Mouse (Mus musculus): ENCODE results near the gene Vps8. TPM values are rescaled to one million over a fixed set of nuclear protein-coding genes. Genes with fewer than 3 reads are reported as not detected.

The Vps8 gene
- polyA plus RNA-seq, 1 experiment from 2014 or later, result 28.8 TPM

DNA sequence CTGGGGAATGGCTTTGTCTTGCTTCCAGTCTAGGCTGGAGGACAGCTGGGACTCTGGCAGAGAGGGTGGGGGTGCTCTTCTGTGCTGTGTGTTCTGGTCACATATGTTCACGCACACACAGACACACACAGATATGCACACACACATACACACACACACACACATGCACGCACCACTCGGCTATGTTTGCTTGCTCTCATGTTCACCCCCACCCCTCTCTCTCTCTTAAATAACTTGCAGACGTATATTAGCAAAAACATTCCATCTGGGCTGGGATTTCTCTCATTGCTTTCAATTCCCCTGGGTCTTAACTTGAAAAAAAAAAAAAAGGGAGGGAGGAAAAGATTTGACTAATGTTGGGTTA, 45.3 kb upstream of the Vps8 start:
- Histone ChIP-seq H3K36me3 (ENCODE audit: insufficient read depth, low read length) (no peaks in the 10 kb centered on the region), H3K27ac (peak overlapping the region; percentile 63; the same call in 1 of the 2 replicates), H3K4me2 (ENCODE audit: low read length) (no peak overlapping the region), H3K4me1 (replicated peaks; ENCODE audit: insufficient read depth, low read length) (peaks cover 7% of the 10 kb centered on the region; the same call in 1 of the 2 replicates), H3K4me3 (replicated peaks; ENCODE audit: low read depth, low read length) (no peak overlapping the region), H3K9ac (ENCODE audit: low read depth, low read length) (no peak overlapping the region), H3K9me3 (replicated peaks; ENCODE audit: low read length) (no peaks in the 10 kb centered on the region), H3K27me3 (ENCODE audit: insufficient read depth, low read length) (no peaks in the 10 kb centered on the region)
- 0 out of 2 replicates have a peak, but pooled peaks have one; percentile 26 for ATAC-seq (replicated peaks; ENCODE audit: low FRiP score, low read depth)
- 58% methylated on average over 4 of the region's 4 CpGs for WGBS
- DNase-seq (ENCODE audit: low spot score), result peak; percentile 87
- no peak for TF ChIP-seq CTCF (IDR thresholded peaks at IDR 0.05; ENCODE audit: low read depth)

DNA sequence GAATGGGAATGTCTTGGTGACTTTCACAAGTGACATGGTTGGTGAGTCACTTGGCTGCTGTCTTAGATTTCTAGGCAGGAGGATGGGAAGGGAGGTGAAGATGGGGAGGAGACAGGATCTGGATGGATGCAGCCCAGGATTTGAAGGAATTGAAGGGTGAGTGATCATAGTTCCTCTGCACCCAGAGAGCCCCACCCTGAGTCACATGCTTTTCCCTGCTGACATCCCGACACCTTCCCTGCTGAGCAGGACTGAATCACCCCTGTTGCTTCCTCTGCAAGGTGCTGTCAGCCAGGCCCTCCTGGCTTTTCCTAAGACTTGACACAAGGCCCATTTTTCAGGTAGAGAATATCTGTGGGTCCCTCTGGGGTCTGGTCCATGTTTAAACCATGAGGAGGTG, 41.4 kb upstream of the Vps8 start:
- WGBS, result 83% methylated on average over 1 of the region's 1 CpGs
- H3K27me3 ChIP-seq (ENCODE audit: insufficient read depth, low read length), result no peaks in the 10 kb centered on the region
- H3K4me3 ChIP-seq (replicated peaks; ENCODE audit: low read depth, low read length), result no peak overlapping the region
- ATAC-seq (replicated peaks; ENCODE audit: low FRiP score, low read depth), result no peak
- H3K9me3 ChIP-seq (replicated peaks; ENCODE audit: low read length), result no peaks in the 10 kb centered on the region
- H3K4me1 ChIP-seq (replicated peaks; ENCODE audit: insufficient read depth, low read length), result peaks cover 11% of the 10 kb centered on the region; the same call in 1 of the 2 replicates
- H3K27ac ChIP-seq, result no peak overlapping the region
- DNase-seq (ENCODE audit: low spot score), result no peak
- no peak overlapping the region for H3K4me2 ChIP-seq (ENCODE audit: low read length)
- no peaks in the 10 kb centered on the region for H3K36me3 ChIP-seq (ENCODE audit: insufficient read depth, low read length)
- TF ChIP-seq CTCF (IDR thresholded peaks at IDR 0.05; ENCODE audit: low read depth), result no peak
- H3K9ac ChIP-seq (ENCODE audit: low read depth, low read length), result no peak overlapping the region

DNA sequence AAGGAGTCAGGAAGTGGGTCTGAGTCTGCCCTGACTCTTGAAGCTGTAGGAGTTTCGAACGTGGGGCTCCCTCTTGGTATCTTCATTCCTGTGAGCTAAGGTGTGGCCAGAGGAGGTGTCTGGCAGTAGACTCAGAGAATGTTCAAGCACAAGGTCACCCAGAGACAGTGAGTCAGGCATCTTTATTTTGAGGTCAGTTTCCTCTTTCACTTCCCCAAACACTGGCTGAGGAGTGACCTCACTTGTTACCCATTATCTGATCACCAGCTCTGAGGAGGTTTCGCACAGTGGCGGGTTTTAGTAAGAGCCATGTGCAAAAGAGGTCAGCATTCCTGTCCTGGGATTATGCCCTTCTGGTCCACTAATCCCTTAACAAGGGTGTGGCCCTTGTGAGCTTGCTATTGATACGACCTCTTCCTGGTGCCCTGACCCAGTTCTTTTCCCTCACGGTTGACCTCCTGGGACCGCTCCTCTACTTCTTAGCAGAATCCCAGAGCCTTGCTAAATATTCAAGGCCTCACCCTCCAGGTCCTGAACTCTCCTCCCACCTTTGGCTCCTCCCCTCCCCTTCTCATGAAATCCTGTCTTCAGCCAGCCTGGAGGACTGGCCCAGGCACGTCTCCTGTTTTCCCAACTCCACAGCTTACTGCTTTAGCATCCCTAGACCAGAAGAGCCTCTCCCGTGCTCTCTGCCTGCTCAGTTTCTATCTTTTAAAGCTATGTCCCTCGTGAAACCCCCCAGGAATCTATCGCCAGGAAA, 40.6 kb upstream of the Vps8 start:
- Histone ChIP-seq H3K36me3 (ENCODE audit: insufficient read depth, low read length) (no peaks in the 10 kb centered on the region), H3K4me3 (replicated peaks; ENCODE audit: low read depth, low read length) (no peak overlapping the region), H3K4me2 (ENCODE audit: low read length) (no peak overlapping the region), H3K27ac (no peak overlapping the region), H3K27me3 (ENCODE audit: insufficient read depth, low read length) (no peaks in the 10 kb centered on the region), H3K4me1 (replicated peaks; ENCODE audit: insufficient read depth, low read length) (peaks cover 11% of the 10 kb centered on the region; the same call in 1 of the 2 replicates), H3K9me3 (replicated peaks; ENCODE audit: low read length) (no peaks in the 10 kb centered on the region), H3K9ac (ENCODE audit: low read depth, low read length) (no peak overlapping the region)
- ATAC-seq (replicated peaks; ENCODE audit: low FRiP score, low read depth), result no peak
- TF ChIP-seq CTCF (IDR thresholded peaks at IDR 0.05; ENCODE audit: low read depth), result no peak
- 55% methylated on average over 11 of the region's 11 CpGs for WGBS
- DNase-seq (ENCODE audit: low spot score), result no peak

DNA sequence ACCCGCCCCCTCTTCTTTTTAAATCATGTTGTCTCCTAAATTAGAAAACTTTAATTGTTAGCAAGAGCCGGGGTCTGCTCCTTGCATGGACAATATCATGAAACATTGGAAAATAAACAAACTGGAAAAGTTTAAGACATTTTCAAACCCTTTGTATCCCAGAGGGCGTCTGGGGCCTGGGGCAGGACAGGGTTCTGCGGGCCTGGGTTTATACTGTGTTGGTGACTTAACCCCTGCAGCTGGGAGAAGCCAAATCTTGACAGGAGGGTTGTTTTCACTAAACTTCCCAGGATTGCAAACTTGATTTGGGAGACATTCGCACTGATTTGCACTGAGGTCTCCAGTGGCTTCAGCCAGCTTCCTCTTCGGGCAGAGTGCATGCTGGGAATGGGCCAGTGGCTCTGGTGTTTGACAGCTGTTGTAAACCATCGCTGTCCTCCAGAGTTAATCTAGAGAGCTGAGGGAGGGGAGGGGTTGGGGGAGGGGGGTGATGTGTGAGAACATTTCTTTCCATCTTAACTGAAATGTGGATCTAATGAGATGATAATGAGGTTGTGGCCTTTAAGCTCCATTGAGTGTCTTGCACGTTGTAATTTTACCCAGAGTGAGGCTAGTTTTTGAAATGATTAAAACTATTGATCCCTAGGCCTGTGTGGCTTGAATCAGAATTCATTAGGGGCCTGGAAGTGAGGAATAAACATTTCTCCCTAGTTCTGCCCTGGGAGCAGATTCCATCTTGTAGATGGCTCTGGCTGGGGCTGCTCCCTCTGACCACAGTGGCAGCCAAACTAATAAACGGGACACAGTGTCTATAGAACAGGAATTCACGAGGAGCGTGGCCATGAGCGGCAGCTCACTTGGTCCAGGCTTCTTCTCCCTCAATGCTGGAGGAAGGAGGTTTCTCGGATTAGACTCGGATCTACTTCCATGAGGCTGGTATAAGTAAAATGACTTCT, 36.7 kb upstream of the Vps8 start:
- WGBS, result 49% methylated on average over 14 of the region's 14 CpGs
- DNase-seq (ENCODE audit: low spot score) (peak; percentile 76), ATAC-seq (replicated peaks; ENCODE audit: low FRiP score, low read depth) (peak; percentile 48)
- Histone ChIP-seq H3K27ac (peak overlapping the region; percentile 60), H3K4me1 (replicated peaks; ENCODE audit: insufficient read depth, low read length) (0 out of 2 replicates have a peak, but pooled peaks cover 4% of the 10 kb centered on the region), H3K4me2 (ENCODE audit: low read length) (no peak overlapping the region), H3K9me3 (replicated peaks; ENCODE audit: low read length) (no peaks in the 10 kb centered on the region), H3K36me3 (ENCODE audit: insufficient read depth, low read length) (no peaks in the 10 kb centered on the region), H3K27me3 (ENCODE audit: insufficient read depth, low read length) (no peaks in the 10 kb centered on the region), H3K4me3 (replicated peaks; ENCODE audit: low read depth, low read length) (no peak overlapping the region), H3K9ac (ENCODE audit: low read depth, low read length) (no peak overlapping the region)
- no peak for TF ChIP-seq CTCF (IDR thresholded peaks at IDR 0.05; ENCODE audit: low read depth)

DNA sequence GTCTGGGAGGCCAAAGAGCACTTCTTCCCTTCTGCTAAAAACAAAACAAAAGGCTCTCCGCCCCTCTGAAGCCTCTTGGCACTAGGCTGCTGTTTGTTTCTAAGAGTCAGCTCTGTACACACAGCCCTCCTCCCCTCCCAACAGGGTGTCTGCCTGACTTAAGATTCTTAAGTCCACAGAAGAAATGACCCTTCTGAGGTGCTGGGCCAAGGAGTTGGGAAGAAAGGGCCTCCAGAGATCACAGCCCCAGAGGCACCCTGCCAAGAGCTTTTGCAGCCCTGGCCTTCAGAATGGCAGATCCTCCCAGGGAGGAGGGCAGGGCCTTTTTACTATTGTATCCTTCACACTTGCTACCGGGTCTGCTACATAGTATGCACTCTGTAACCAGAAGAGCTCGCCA, 33.6 kb upstream of the Vps8 start:
- Histone ChIP-seq H3K36me3 (ENCODE audit: insufficient read depth, low read length) (no peaks in the 10 kb centered on the region), H3K27ac (no peak overlapping the region), H3K9ac (ENCODE audit: low read depth, low read length) (no peak overlapping the region), H3K4me3 (replicated peaks; ENCODE audit: low read depth, low read length) (no peak overlapping the region), H3K4me2 (ENCODE audit: low read length) (no peak overlapping the region), H3K27me3 (ENCODE audit: insufficient read depth, low read length) (no peaks in the 10 kb centered on the region), H3K9me3 (replicated peaks; ENCODE audit: low read length) (no peaks in the 10 kb centered on the region), H3K4me1 (replicated peaks; ENCODE audit: insufficient read depth, low read length) (no peaks in the 10 kb centered on the region)
- 45% methylated on average over 3 of the region's 3 CpGs for WGBS
- ATAC-seq (replicated peaks; ENCODE audit: low FRiP score, low read depth) (no peak), DNase-seq (ENCODE audit: low spot score) (peak; percentile 45)
- TF ChIP-seq CTCF (IDR thresholded peaks at IDR 0.05; ENCODE audit: low read depth), result no peak

DNA sequence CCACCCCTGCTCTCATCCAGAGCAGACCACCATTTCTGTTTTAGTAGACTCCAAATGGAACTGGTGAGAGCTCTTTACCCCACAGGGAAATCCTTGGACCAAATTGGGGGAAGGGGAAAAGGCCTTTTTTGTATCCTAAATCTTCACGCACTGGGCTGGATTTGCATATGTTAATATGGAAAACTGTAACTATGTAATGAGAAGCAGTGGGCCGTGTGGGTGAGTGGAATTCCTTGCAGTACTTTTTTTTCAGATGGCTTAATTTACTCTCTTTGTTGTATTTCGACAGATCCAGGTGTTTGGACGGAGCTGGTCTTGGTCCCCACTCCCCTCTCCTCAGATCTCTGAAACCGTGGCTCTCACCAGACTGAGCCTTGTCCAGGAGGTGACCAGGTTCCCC, 32.2 kb upstream of the Vps8 start:
- H3K27ac ChIP-seq, result no peak overlapping the region
- ATAC-seq (replicated peaks; ENCODE audit: low FRiP score, low read depth), result no peak
- TF ChIP-seq CTCF (IDR thresholded peaks at IDR 0.05; ENCODE audit: low read depth), result no peak
- no peaks in the 10 kb centered on the region for H3K36me3 ChIP-seq (ENCODE audit: insufficient read depth, low read length)
- H3K4me1 ChIP-seq (replicated peaks; ENCODE audit: insufficient read depth, low read length), result no peaks in the 10 kb centered on the region
- no peak overlapping the region for H3K4me3 ChIP-seq (replicated peaks; ENCODE audit: low read depth, low read length)
- no peak for DNase-seq (ENCODE audit: low spot score)
- no peak overlapping the region for H3K4me2 ChIP-seq (ENCODE audit: low read length)
- 63% methylated on average over 5 of the region's 5 CpGs for WGBS
- H3K9me3 ChIP-seq (replicated peaks; ENCODE audit: low read length), result no peaks in the 10 kb centered on the region
- H3K9ac ChIP-seq (ENCODE audit: low read depth, low read length), result no peak overlapping the region
- no peaks in the 10 kb centered on the region for H3K27me3 ChIP-seq (ENCODE audit: insufficient read depth, low read length)

Data from kidney, postnatal 0 days (tissue).